Comparison of ENCODE assay signal across 13 mouse cellular contexts in genomic region chr19:18758269-18758668, GRCm38 (mm10). TPM values are rescaled to one million over a fixed set of nuclear protein-coding genes. Genes with fewer than 3 reads are reported as not detected.
A peak's percentile ranks its signal among the peaks of the same experiment; 100 is the strongest.
DNase-seq lines count a peak whose midpoint lies in the region; ATAC-seq and TF ChIP-seq lines count a peak whose summit lies in the region.
"Had no signal": no experiment of that assay in that cellular context is flagged by ENCODE, and none has a peak within 500 bp of the region (broad histone marks: within the 10 kb centered on the region; RNA-seq: fewer than 3 reads in every experiment).

No protein-coding gene starts in this region.

- peak; percentile 3 for DNase-seq in hindbrain, embryonic 10.5 days (ENCODE audit: low spot score)
- DNase-seq in 3T3-L1 (ENCODE audit: low read depth, low spot score) (peak; percentile 32), ES-CJ7 (ENCODE audit: low read depth, low spot score) (peak; percentile 28)
- peak; percentile 89 for DNase-seq in lung, postnatal 0 days (ENCODE audit: low spot score)
- no peak for DNase-seq in adrenal gland, adult (ENCODE audit: inconsistent age in 2 of 2, low spot score in 1 of 2)
- DNase-seq in layer of hippocampus, adult 8-10 months (ENCODE audit: low spot score in 2 of 2), result no peak
- DNase-seq: adrenal gland, postnatal 10 days had no signal

- no peak for TF ChIP-seq CTCF in lung, postnatal 0 days (IDR thresholded peaks at IDR 0.05)

- H3K4me1 ChIP-seq in hindbrain, embryonic 10.5 days (replicated peaks), result peaks cover 9% of the 10 kb centered on the region; the same call in 1 of the 2 replicates
- no peaks in the 10 kb centered on the region for H3K4me1 ChIP-seq in hindbrain, embryonic 16.5 days (ENCODE audit: control insufficient read depth, insufficient read depth, low read depth, low read length)
- H3K4me1 ChIP-seq in lung, postnatal 0 days (ENCODE audit: insufficient read depth, low read depth, low read length), result no peaks in the 10 kb centered on the region
- H3K4me1 ChIP-seq: limb, embryonic 13.5 days; neural tube, embryonic 15.5 days had no signal

- TF ChIP-seq EP300 in lung, postnatal 0 days (IDR thresholded peaks at IDR 0.05), result peak; percentile 22; the same call in 1 of the 2 replicates

- ATAC-seq in hindbrain, embryonic 16.5 days, result no peak
- ATAC-seq in lung, postnatal 0 days, result peak; percentile 97
- ATAC-seq: forebrain, embryonic 16.5 days; intestine, embryonic 16.5 days had no signal

- H3K27me3 ChIP-seq in hindbrain, embryonic 10.5 days (ENCODE audit: insufficient read depth, poor library complexity, severe bottlenecking), result no peaks in the 10 kb centered on the region
- no peaks in the 10 kb centered on the region for H3K27me3 ChIP-seq in hindbrain, embryonic 16.5 days (replicated peaks; ENCODE audit: control insufficient read depth, insufficient read depth, low read length)
- H3K27me3 ChIP-seq in lung, postnatal 0 days (replicated peaks; ENCODE audit: insufficient read depth, low read length), result no peaks in the 10 kb centered on the region
- H3K27me3 ChIP-seq: limb, embryonic 13.5 days; neural tube, embryonic 15.5 days had no signal

- no peaks in the 10 kb centered on the region for H3K36me3 ChIP-seq in hindbrain, embryonic 10.5 days
- no peaks in the 10 kb centered on the region for H3K36me3 ChIP-seq in hindbrain, embryonic 16.5 days (ENCODE audit: control insufficient read depth, insufficient read depth, low read length)
- H3K36me3 ChIP-seq in lung, postnatal 0 days (ENCODE audit: insufficient read depth, low read length), result no peaks in the 10 kb centered on the region
- H3K36me3 ChIP-seq: limb, embryonic 13.5 days; neural tube, embryonic 15.5 days had no signal

- H3K9me3 ChIP-seq in hindbrain, embryonic 10.5 days, result no peaks in the 10 kb centered on the region
- H3K9me3 ChIP-seq in hindbrain, embryonic 16.5 days (ENCODE audit: control insufficient read depth, low read length), result no peaks in the 10 kb centered on the region
- H3K9me3 ChIP-seq in lung, postnatal 0 days (ENCODE audit: low read length), result no peaks in the 10 kb centered on the region
- H3K9me3 ChIP-seq: limb, embryonic 13.5 days; neural tube, embryonic 15.5 days had no signal

- 31% methylated on average over 6 of the region's 6 CpGs for WGBS in hindbrain, embryonic 10.5 days
- 39% methylated on average over 6 of the region's 6 CpGs for WGBS in hindbrain, embryonic 16.5 days
- 20% methylated on average over 6 of the region's 6 CpGs for WGBS in lung, postnatal 0 days

- no peak overlapping the region for H3K4me3 ChIP-seq in hindbrain, embryonic 10.5 days
- no peak overlapping the region for H3K4me3 ChIP-seq in hindbrain, embryonic 16.5 days (ENCODE audit: low read length)
- H3K4me3 ChIP-seq in lung, postnatal 0 days (ENCODE audit: low read depth, low read length), result no peak overlapping the region
- H3K4me3 ChIP-seq: limb, embryonic 13.5 days; neural tube, embryonic 15.5 days had no signal

- no peak overlapping the region for H3K9ac ChIP-seq in hindbrain, embryonic 16.5 days (ENCODE audit: low read depth, low read length)
- H3K9ac ChIP-seq in lung, postnatal 0 days (replicated peaks; ENCODE audit: low read depth), result no peak overlapping the region
- H3K9ac ChIP-seq: limb, embryonic 13.5 days; neural tube, embryonic 15.5 days had no signal

- H3K4me2 ChIP-seq in hindbrain, embryonic 16.5 days (ENCODE audit: low read length), result no peak overlapping the region
- peak overlapping the region; percentile 27; the same call in 1 of the 2 replicates for H3K4me2 ChIP-seq in lung, postnatal 0 days (replicated peaks; ENCODE audit: low read depth, low read length)
- H3K4me2 ChIP-seq: limb, embryonic 13.5 days; neural tube, embryonic 15.5 days had no signal

- no peak overlapping the region; the same call in 1 of the 2 replicates for H3K27ac ChIP-seq in hindbrain, embryonic 10.5 days
- no peak overlapping the region for H3K27ac ChIP-seq in hindbrain, embryonic 16.5 days (ENCODE audit: low read depth, low read length)
- H3K27ac ChIP-seq in lung, postnatal 0 days (ENCODE audit: low read length), result 0 out of 2 replicates have a peak overlapping the region, but pooled peaks have one; percentile 34
- H3K27ac ChIP-seq: limb, embryonic 13.5 days; neural tube, embryonic 15.5 days had no signal

RNA-seq across cellular contexts. Expression of gene Trpm6, which starts 8.5 kb away (rescaled TPM):
- polyA plus RNA-seq in hindbrain, embryonic 10.5 days (2016; fragmentation: Nextera tagmentation; extraction: Ambion mirVana), result 0.25 and 0.31 TPM in 2 replicates
- 0.39 and 0.43 TPM in 2 replicates for polyA plus RNA-seq in hindbrain, embryonic 16.5 days (2015; fragmentation: Nextera tagmentation; extraction: Ambion mirVana)
- 4.5 and 5.7 TPM in 2 replicates for polyA plus RNA-seq in lung, postnatal 0 days (2015; fragmentation: Nextera tagmentation; extraction: Ambion mirVana)
- total RNA-seq in layer of hippocampus, adult 8-10 months (2022), result under 1 TPM; 0.28 to 0.68 (median 0.50) TPM
- total RNA-seq: megakaryocyte-erythroid progenitor cell, adult 5-6 weeks had no signal

RNA-seq across cellular contexts. Expression of gene D030056L22Rik, which starts 45.3 kb away (rescaled TPM):
- 50.8 and 56.0 TPM in 2 replicates for polyA plus RNA-seq in hindbrain, embryonic 10.5 days (2016; fragmentation: Nextera tagmentation; extraction: Ambion mirVana)
- polyA plus RNA-seq in hindbrain, embryonic 16.5 days (2015; fragmentation: Nextera tagmentation; extraction: Ambion mirVana), result 45.0 and 46.0 TPM in 2 replicates
- polyA plus RNA-seq in lung, postnatal 0 days (2015; fragmentation: Nextera tagmentation; extraction: Ambion mirVana), result 18.5 and 19.8 TPM in 2 replicates
- total RNA-seq in layer of hippocampus, adult 8-10 months (2022), result 10 to 100 TPM; 17.7 to 25.5 (median 23.2) TPM

Comparison
In these comparisons a context has a peak if more than half of its experiments do, and no peak if none do; other contexts are left out.
1. DNase-seq: peak in hindbrain, embryonic 10.5 days (single experiment), 3T3-L1 (single experiment), ES-CJ7 (single experiment) and lung, postnatal 0 days (single experiment); none in adrenal gland, adult (0 of 2) and layer of hippocampus, adult 8-10 months (0 of 2).